Mouse (Mus musculus): ENCODE data around the gene Arl4d. TPM values are rescaled to one million over a fixed set of nuclear protein-coding genes. Genes with fewer than 3 reads are reported as not detected.
"Not testable (repeated sequence)": the region's sequence is repeated elsewhere in the genome, so short reads cannot be mapped to it uniquely, and the experiment has no call there.

Arl4d gene
- polyA plus RNA-seq, 1 experiment from 2014 or later: 4.3 TPM

DNA sequence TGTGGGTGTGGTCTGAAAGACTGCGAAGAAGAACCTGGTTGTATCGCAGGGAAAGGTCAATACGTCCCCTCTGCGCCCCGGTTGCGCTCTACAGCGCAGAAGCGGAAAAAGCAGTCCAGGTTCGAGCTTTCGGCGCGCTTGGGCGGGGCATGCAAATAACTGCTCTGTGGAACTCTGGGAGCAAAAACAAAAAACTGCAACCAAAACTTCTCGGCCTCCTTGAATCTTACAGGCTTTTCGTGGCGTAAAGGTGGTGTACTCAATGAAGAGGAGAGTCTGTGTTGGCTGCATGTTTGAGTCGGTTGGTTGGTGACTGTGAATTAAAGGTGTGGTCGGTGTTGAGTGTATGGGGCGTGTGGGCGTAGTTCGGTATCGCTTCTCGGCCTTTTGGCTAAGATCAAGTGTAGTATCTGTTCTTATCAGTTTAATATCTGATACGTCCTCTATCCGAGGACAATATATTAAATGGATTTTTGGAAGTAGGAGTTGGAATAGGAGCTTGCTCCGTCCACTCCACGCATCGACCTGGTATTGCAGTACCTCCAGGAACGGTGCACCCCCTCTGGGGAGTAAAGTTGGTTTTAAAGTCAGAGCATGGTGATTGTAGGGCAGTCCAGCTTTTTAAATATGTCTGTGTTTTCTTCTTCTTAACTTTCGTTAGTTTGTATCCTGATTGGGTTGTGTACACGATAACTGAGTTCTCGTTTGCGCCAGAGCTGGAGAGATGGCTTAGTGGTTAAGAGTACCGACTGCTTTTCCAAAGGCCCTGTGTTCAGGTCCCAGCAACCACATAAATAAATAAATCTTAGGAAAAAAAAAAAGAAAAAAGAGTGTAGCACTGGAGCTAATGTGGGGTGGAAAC is 38.1 kb upstream of the Arl4d start, which contains the start of gene Rdm1:
TSS of gene Rdm1 (plus strand) at position 201 of the 862 bp plus-strand sequence.
- H3K4me2 ChIP-seq (ENCODE audit: low read depth, low read length): peak within 1 kb of the TSS; percentile 50
- no peaks in the 10 kb centered on the region for H3K27me3 ChIP-seq (ENCODE audit: control insufficient read depth, insufficient read depth, low read length)
- peak; percentile 93 for DNase-seq (ENCODE audit: low spot score)
- peak; percentile 93 for ATAC-seq (replicated peaks; ENCODE audit: insufficient number of reproducible peaks, low FRiP score, low TSS enrichment, low read depth)
- H3K9me3 ChIP-seq (replicated peaks; ENCODE audit: control insufficient read depth, low read length): no peaks in the 10 kb centered on the region
- under 1% methylated on average over 32 of the region's 34 CpGs for WGBS
- peak within 1 kb of the TSS; percentile 96 for H3K27ac ChIP-seq (replicated peaks; ENCODE audit: low read depth, low read length)
- H3K4me1 ChIP-seq (ENCODE audit: control insufficient read depth, insufficient read depth, low read length): no peaks in the 10 kb centered on the region
- H3K36me3 ChIP-seq (replicated peaks; ENCODE audit: control insufficient read depth, insufficient read depth, low read depth, low read length): no peaks in the 10 kb centered on the region
- peak within 1 kb of the TSS; percentile 31 for H3K4me3 ChIP-seq (ENCODE audit: low read depth, low read length)
- peak within 1 kb of the TSS; percentile 67 for H3K9ac ChIP-seq (replicated peaks; ENCODE audit: low read length)

DNA sequence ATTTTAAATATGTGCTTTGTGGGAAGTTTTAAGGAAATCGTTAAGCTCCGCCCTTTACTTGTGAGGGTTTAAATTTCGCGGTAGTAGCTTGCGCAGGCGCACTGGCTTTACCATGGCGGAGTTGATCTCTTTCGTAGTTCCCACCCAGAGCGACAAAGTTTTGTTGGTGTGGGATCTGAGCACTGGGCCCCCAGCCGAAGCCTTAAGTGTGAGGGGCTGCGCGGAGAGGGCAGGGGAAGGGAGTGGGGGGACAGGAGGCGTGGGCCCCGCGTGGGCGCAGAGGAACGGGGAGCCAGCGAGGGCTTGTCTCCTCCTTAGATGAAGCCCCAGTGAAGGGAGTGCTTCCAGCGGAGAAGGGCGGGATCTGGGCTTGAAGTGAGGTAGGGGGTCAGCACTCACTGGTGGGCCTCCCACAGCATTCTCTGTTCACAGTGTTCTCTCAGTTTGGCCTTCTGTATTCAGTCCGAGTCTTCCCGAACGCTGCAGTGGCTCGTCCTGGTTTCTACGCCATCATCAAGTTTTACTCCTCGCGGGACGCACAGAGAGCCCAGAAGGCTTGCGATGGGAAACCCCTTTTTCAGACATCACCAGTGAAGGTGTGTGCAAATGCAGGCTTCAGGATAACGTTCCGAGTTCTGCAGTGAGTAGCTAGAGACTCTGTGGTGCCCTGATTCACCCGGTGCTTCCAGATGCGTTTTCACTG is 37.3 kb upstream of the Arl4d start:
- WGBS: under 1% methylated on average over 33 of the region's 33 CpGs
- H3K36me3 ChIP-seq (replicated peaks; ENCODE audit: control insufficient read depth, insufficient read depth, low read depth, low read length): no peaks in the 10 kb centered on the region

DNA sequence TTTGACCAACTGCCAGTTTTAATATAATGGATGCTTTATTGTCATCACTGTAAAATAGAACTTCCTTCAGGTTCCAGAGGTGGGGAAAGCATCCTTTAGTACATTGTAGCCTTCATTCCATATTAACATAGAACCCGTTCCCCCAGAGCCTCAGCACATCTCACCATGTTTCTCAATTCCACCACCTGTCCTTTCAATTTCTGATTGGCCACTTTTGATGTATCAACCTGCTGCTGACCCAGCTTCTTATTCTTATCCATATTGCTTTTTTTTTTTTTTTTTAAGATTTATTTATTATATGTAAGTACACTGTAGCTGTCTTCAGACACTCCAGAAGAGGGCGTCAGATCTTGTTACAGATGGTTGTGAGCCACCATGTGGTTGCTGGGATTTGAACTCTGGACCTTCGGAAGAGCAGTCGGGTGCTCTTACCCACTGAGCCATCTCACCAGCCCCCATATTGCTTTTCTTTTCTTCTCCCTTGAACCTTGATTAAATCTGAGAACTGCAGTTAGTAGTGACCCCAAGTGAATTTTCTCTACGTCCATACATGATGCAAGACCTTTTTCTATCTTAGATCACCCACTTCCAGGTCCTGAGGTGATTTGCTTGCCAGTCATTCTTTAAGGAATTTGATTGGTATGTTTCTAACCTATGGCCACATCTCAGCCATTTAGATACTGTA is 36.5 kb upstream of the Arl4d start:
- ATAC-seq (replicated peaks; ENCODE audit: insufficient number of reproducible peaks, low FRiP score, low TSS enrichment, low read depth); H3K27ac ChIP-seq (replicated peaks; ENCODE audit: low read depth, low read length); H3K9me3 ChIP-seq (replicated peaks; ENCODE audit: control insufficient read depth, low read length); H3K4me1 ChIP-seq (ENCODE audit: control insufficient read depth, insufficient read depth, low read length); H3K27me3 ChIP-seq (ENCODE audit: control insufficient read depth, insufficient read depth, low read length); DNase-seq (ENCODE audit: low spot score); H3K9ac ChIP-seq (replicated peaks; ENCODE audit: low read length); H3K36me3 ChIP-seq (replicated peaks; ENCODE audit: control insufficient read depth, insufficient read depth, low read depth, low read length): not testable (repeated sequence)
- peak overlapping the region; percentile 50 for H3K4me2 ChIP-seq (ENCODE audit: low read depth, low read length)
- WGBS: 68% methylated on average over 4 of the region's 5 CpGs
- peak overlapping the region; percentile 31 for H3K4me3 ChIP-seq (ENCODE audit: low read depth, low read length)

More for the DNA sequence above, 37.3 kb upstream of the Arl4d start:
- H3K27ac ChIP-seq (replicated peaks; ENCODE audit: low read depth, low read length): peak overlapping the region; percentile 89
- DNase-seq (ENCODE audit: low spot score): no peak
- H3K4me1 ChIP-seq (ENCODE audit: control insufficient read depth, insufficient read depth, low read length): no peaks in the 10 kb centered on the region
- peak overlapping the region; percentile 64 for H3K9ac ChIP-seq (replicated peaks; ENCODE audit: low read length)
- H3K27me3 ChIP-seq (ENCODE audit: control insufficient read depth, insufficient read depth, low read length): no peaks in the 10 kb centered on the region
- peak overlapping the region; percentile 31 for H3K4me3 ChIP-seq (ENCODE audit: low read depth, low read length)
- H3K9me3 ChIP-seq (replicated peaks; ENCODE audit: control insufficient read depth, low read length): no peaks in the 10 kb centered on the region
- H3K4me2 ChIP-seq (ENCODE audit: low read depth, low read length): peak overlapping the region; percentile 50
- ATAC-seq (replicated peaks; ENCODE audit: insufficient number of reproducible peaks, low FRiP score, low TSS enrichment, low read depth): no peak; the same call in none of the 2 replicates

DNA sequence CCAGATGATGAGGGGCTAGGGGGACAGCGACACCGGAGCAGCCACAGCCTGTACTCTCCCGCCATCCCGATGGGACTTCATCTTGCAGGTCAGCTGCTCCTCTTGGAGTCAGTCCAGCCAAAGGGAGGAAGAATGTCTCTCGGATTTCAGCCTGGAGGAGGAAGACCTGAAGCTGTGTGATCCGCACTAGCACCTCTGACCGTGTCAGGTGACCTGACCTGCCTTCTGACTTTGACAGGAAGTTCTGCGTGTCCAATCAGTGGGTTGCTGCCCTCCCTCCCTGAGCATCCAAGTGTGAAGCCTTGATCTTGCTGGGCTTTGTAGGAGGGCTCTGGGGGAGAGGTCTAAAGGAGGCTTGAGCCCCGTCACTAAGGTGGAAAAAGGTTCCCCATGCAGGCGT is 29.7 kb upstream of the Arl4d start:
- no peaks in the 10 kb centered on the region for H3K27me3 ChIP-seq (ENCODE audit: control insufficient read depth, insufficient read depth, low read length)
- H3K9me3 ChIP-seq (replicated peaks; ENCODE audit: control insufficient read depth, low read length): no peaks in the 10 kb centered on the region
- no peak overlapping the region for H3K4me2 ChIP-seq (ENCODE audit: low read depth, low read length)
- no peaks in the 10 kb centered on the region for H3K4me1 ChIP-seq (ENCODE audit: control insufficient read depth, insufficient read depth, low read length)
- no peak overlapping the region for H3K9ac ChIP-seq (replicated peaks; ENCODE audit: low read length)
- no peaks in the 10 kb centered on the region; the same call in 1 of the 2 replicates for H3K36me3 ChIP-seq (replicated peaks; ENCODE audit: control insufficient read depth, insufficient read depth, low read depth, low read length)
- H3K27ac ChIP-seq (replicated peaks; ENCODE audit: low read depth, low read length): no peak overlapping the region
- 69% methylated on average over 10 of the region's 10 CpGs for WGBS
- no peak for DNase-seq (ENCODE audit: low spot score)
- no peak overlapping the region for H3K4me3 ChIP-seq (ENCODE audit: low read depth, low read length)
- no peak for ATAC-seq (replicated peaks; ENCODE audit: insufficient number of reproducible peaks, low FRiP score, low TSS enrichment, low read depth)

DNA sequence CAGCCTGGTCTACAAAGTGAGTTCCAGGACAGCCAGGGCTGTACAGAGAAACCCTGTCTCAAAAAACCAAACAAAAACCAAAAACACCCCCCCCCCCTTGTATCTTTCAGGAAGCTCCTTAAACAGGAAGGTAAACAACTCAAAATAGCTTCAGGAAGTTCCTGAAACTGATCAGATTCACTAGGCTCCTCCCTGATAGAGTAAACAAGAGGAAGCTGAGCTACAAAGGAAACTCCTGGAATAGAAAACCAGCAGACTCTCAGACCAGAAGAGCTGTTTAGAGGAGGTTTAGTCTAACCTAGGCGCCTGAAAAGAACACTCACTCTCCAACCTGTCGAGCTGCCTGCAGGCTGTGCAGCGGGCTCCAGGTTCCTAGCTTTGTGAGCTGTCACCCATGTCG is 25.6 kb upstream of the Arl4d start:
- Histone ChIP-seq H3K36me3 (replicated peaks; ENCODE audit: control insufficient read depth, insufficient read depth, low read depth, low read length) (no peaks in the 10 kb centered on the region; the same call in 1 of the 2 replicates), H3K4me1 (ENCODE audit: control insufficient read depth, insufficient read depth, low read length) (no peaks in the 10 kb centered on the region), H3K4me2 (ENCODE audit: low read depth, low read length) (no peak overlapping the region), H3K9ac (replicated peaks; ENCODE audit: low read length) (no peak overlapping the region), H3K27me3 (ENCODE audit: control insufficient read depth, insufficient read depth, low read length) (no peaks in the 10 kb centered on the region), H3K4me3 (ENCODE audit: low read depth, low read length) (no peak overlapping the region), H3K9me3 (replicated peaks; ENCODE audit: control insufficient read depth, low read length) (no peaks in the 10 kb centered on the region), H3K27ac (replicated peaks; ENCODE audit: low read depth, low read length) (no peak overlapping the region)
- 86% methylated on average over 4 of the region's 4 CpGs for WGBS
- DNase-seq (ENCODE audit: low spot score): no peak
- no peak for ATAC-seq (replicated peaks; ENCODE audit: insufficient number of reproducible peaks, low FRiP score, low TSS enrichment, low read depth)

DNA sequence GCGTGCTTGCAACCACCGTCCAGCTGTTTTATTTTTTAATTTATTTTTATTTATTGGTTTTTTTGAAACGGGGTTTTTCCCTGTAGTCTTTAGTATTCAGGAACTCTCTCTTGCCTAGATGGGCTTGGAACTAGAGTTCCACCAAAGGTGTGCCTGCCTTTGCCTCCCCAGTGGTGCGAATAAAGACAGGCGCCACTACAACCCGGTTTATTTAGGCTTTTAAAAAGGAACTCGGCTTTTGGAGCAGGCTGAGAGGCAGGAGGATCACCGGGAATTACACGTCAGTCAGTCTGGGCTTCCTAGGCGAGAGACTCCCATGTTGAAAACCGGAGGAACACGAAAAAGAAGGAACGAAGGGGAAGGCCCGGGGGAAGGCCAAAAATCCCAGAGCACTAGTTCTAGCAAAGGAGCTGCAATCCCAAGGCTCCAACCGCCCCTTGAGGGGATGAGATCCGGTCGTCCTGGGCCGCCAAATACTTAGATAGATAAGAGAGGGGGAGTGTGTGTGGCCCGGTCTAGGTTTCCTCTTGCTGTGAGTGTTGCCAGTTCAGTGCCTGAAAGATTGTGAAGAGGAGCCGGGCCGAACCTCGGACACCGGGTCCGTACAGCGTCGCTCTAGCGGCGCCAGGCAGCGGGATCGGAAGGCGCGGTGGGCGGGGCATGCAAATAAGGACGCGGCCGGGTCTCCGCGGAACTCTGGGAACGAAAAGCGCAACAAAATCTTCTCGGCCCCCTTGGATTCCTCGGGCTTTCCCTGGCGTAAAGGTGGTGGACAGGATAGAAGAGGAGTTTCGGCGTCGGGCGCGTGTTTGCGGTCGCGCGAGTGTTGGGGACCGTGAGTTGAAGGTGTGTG is 24.3 kb upstream of the Arl4d start:
- 6% methylated on average over 49 of the region's 53 CpGs for WGBS
- not testable (repeated sequence) for H3K9me3 ChIP-seq (replicated peaks; ENCODE audit: control insufficient read depth, low read length); H3K4me1 ChIP-seq (ENCODE audit: control insufficient read depth, insufficient read depth, low read length); H3K36me3 ChIP-seq (replicated peaks; ENCODE audit: control insufficient read depth, insufficient read depth, low read depth, low read length); H3K27me3 ChIP-seq (ENCODE audit: control insufficient read depth, insufficient read depth, low read length)
- peak overlapping the region; percentile 28 for H3K4me2 ChIP-seq (ENCODE audit: low read depth, low read length)
- H3K27ac ChIP-seq (replicated peaks; ENCODE audit: low read depth, low read length): peak overlapping the region; percentile 52; the same call in 1 of the 2 replicates
- peak overlapping the region; percentile 15; the same call in 1 of the 2 replicates for H3K4me3 ChIP-seq (ENCODE audit: low read depth, low read length)
- DNase-seq (ENCODE audit: low spot score): peak; percentile 77
- ATAC-seq (replicated peaks; ENCODE audit: insufficient number of reproducible peaks, low FRiP score, low TSS enrichment, low read depth): peak; percentile 64
- H3K9ac ChIP-seq (replicated peaks; ENCODE audit: low read length): peak overlapping the region; percentile 22

All from embryonic facial prominence, embryonic 11.5 days (tissue).